Comparison of ENCODE assay signal across 8 mouse cellular contexts in the genomic region with DNA sequence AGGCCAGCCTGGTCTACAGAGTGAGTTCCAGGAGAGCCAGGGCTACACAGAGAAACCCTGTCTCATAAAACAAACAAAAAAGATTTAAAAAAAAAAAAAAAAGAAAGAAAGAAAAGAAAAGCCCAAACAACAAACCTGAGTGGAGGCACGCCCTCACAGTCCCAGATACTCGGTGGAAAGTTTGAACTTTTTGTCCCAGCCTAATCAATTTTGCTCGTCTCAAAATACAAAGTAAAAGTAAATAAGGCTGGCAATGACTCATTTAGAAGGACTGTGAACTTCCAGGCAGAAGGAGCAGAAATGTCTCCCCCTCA. TPM values are rescaled to one million over a fixed set of nuclear protein-coding genes. Genes with fewer than 3 reads are reported as not detected.
DNase-seq lines count a peak whose midpoint lies in the region; ATAC-seq lines count a peak whose summit lies in the region.

No protein-coding gene starts in this region.

- H3K4me1 ChIP-seq in kidney, embryonic 16.5 days (ENCODE audit: insufficient read depth, low read length): peaks cover 22% of the 10 kb centered on the region
- H3K4me1 ChIP-seq in embryonic facial prominence, embryonic 10.5 days: peaks cover 36% of the 10 kb centered on the region
- peaks cover 2% of the 10 kb centered on the region; the same call in 1 of the 2 replicates for H3K4me1 ChIP-seq in midbrain, embryonic 16.5 days (ENCODE audit: control insufficient read depth, insufficient read depth, low read length)

- H3K4me3 ChIP-seq in kidney, embryonic 16.5 days (ENCODE audit: low read length): peak overlapping the region; percentile 71
- peak overlapping the region; percentile 80 for H3K4me3 ChIP-seq in embryonic facial prominence, embryonic 10.5 days
- H3K4me3 ChIP-seq in midbrain, embryonic 16.5 days (ENCODE audit: low read depth, low read length): peak overlapping the region; percentile 58

- peaks cover 3% of the 10 kb centered on the region; the same call in 1 of the 2 replicates for H3K36me3 ChIP-seq in kidney, embryonic 16.5 days (ENCODE audit: insufficient read depth, low read length)
- peaks cover 51% of the 10 kb centered on the region for H3K36me3 ChIP-seq in embryonic facial prominence, embryonic 10.5 days (replicated peaks)
- peaks cover 19% of the 10 kb centered on the region for H3K36me3 ChIP-seq in midbrain, embryonic 16.5 days (ENCODE audit: control insufficient read depth, insufficient read depth, low read length)

- H3K9ac ChIP-seq in kidney, embryonic 16.5 days (replicated peaks; ENCODE audit: low read length): peak overlapping the region; percentile 83; the same call in 1 of the 2 replicates
- H3K9ac ChIP-seq in midbrain, embryonic 16.5 days (ENCODE audit: low read depth, low read length): peak overlapping the region; percentile 84; the same call in 1 of the 2 replicates

- peak overlapping the region; percentile 64 for H3K27ac ChIP-seq in kidney, embryonic 16.5 days (ENCODE audit: low read length)
- peak overlapping the region; percentile 88 for H3K27ac ChIP-seq in embryonic facial prominence, embryonic 10.5 days (replicated peaks)
- peak overlapping the region; percentile 90; the same call in 1 of the 2 replicates for H3K27ac ChIP-seq in midbrain, embryonic 16.5 days (ENCODE audit: low read length)

- 24% methylated on average over 3 of the region's 3 CpGs for WGBS in kidney, embryonic 16.5 days
- WGBS in embryonic facial prominence, embryonic 10.5 days: 58% methylated on average over 3 of the region's 3 CpGs
- 61% methylated on average over 3 of the region's 3 CpGs for WGBS in midbrain, embryonic 16.5 days

- DNase-seq in kidney, adult 9 months: no peak
- no peak for DNase-seq in embryonic facial prominence, embryonic 10.5 days (ENCODE audit: low spot score)
- peak; percentile 57 for DNase-seq in induced T-regulatory cell, adult 2 months (ENCODE audit: low read depth)
- no peak for DNase-seq in adrenal gland, adult 8-10 months
- no peak for DNase-seq in thymus, postnatal 14 days
- DNase-seq in right cerebral cortex, adult 2 months (ENCODE audit: low spot score in 2 of 2): no peak

- no peak for ATAC-seq in kidney, embryonic 16.5 days (ENCODE audit: low FRiP score, low TSS enrichment)
- ATAC-seq in midbrain, embryonic 16.5 days: no peak

- peak overlapping the region; percentile 93 for H3K4me2 ChIP-seq in kidney, embryonic 16.5 days (replicated peaks; ENCODE audit: low read depth, low read length)
- H3K4me2 ChIP-seq in midbrain, embryonic 16.5 days (ENCODE audit: low read length): peak overlapping the region; percentile 81

- no peaks in the 10 kb centered on the region for H3K27me3 ChIP-seq in kidney, embryonic 16.5 days (ENCODE audit: insufficient read depth, low read length)
- H3K27me3 ChIP-seq in embryonic facial prominence, embryonic 10.5 days (replicated peaks; ENCODE audit: low read depth, poor library complexity, severe bottlenecking): no peaks in the 10 kb centered on the region
- H3K27me3 ChIP-seq in midbrain, embryonic 16.5 days (ENCODE audit: control insufficient read depth, insufficient read depth, low read depth, low read length): no peaks in the 10 kb centered on the region

- no peaks in the 10 kb centered on the region for H3K9me3 ChIP-seq in kidney, embryonic 16.5 days (ENCODE audit: low read length)
- no peaks in the 10 kb centered on the region for H3K9me3 ChIP-seq in embryonic facial prominence, embryonic 10.5 days
- no peaks in the 10 kb centered on the region for H3K9me3 ChIP-seq in midbrain, embryonic 16.5 days (replicated peaks; ENCODE audit: control insufficient read depth, low read length, poor library complexity, severe bottlenecking)

RNA-seq across cellular contexts. Expression of a gene that starts 1.0 kb away (rescaled TPM):
- 22.0 and 22.2 TPM in 2 replicates for polyA plus RNA-seq in kidney, embryonic 16.5 days (2015; fragmentation: Nextera tagmentation; extraction: Ambion mirVana)
- polyA plus RNA-seq in embryonic facial prominence, embryonic 10.5 days (2016; fragmentation: Nextera tagmentation; extraction: Ambion mirVana): 8.3 and 10.6 TPM in 2 replicates
- 18.5 and 23.8 TPM in 2 replicates for polyA plus RNA-seq in midbrain, embryonic 16.5 days (2015; fragmentation: Nextera tagmentation; extraction: Ambion mirVana)
- 10 to 100 TPM; 50.2 to 84.6 (median 64.4) TPM for total RNA-seq in adrenal gland, adult 8-10 months (2022)

RNA-seq across cellular contexts. Expression of a gene that starts 9.4 kb away (rescaled TPM):
- polyA plus RNA-seq in kidney, embryonic 16.5 days (2015; fragmentation: Nextera tagmentation; extraction: Ambion mirVana): 19.8 and 20.6 TPM in 2 replicates
- 18.0 and 21.3 TPM in 2 replicates for polyA plus RNA-seq in embryonic facial prominence, embryonic 10.5 days (2016; fragmentation: Nextera tagmentation; extraction: Ambion mirVana)
- polyA plus RNA-seq in midbrain, embryonic 16.5 days (2015; fragmentation: Nextera tagmentation; extraction: Ambion mirVana): 90.1 and 102 TPM in 2 replicates
- 10 to 100 TPM; 15.3 to 41.5 (median 26.8) TPM for total RNA-seq in adrenal gland, adult 8-10 months (2022)

RNA-seq across cellular contexts. Expression of a gene that starts 9.5 kb away (rescaled TPM):
- 1.8 and 2.3 TPM in 2 replicates for polyA plus RNA-seq in kidney, embryonic 16.5 days (2015; fragmentation: Nextera tagmentation; extraction: Ambion mirVana)
- 0.82 and 1.1 TPM in 2 replicates for polyA plus RNA-seq in embryonic facial prominence, embryonic 10.5 days (2016; fragmentation: Nextera tagmentation; extraction: Ambion mirVana)
- polyA plus RNA-seq in midbrain, embryonic 16.5 days (2015; fragmentation: Nextera tagmentation; extraction: Ambion mirVana): 5.6 and 9.4 TPM in 2 replicates
- total RNA-seq in adrenal gland, adult 8-10 months (2022): 10 to 100 TPM in 3 of 4 experiments, 1 to 10 TPM in 1; 9.8 to 15.7 (median 13.4) TPM

RNA-seq across cellular contexts. Expression of a gene that starts 20.4 kb away (rescaled TPM):
- polyA plus RNA-seq in kidney, embryonic 16.5 days (2015; fragmentation: Nextera tagmentation; extraction: Ambion mirVana): 0.28 and 0.29 TPM in 2 replicates
- polyA plus RNA-seq in embryonic facial prominence, embryonic 10.5 days (2016; fragmentation: Nextera tagmentation; extraction: Ambion mirVana): 1.5 and 2.4 TPM in 2 replicates
- 11.8 and 11.9 TPM in 2 replicates for polyA plus RNA-seq in midbrain, embryonic 16.5 days (2015; fragmentation: Nextera tagmentation; extraction: Ambion mirVana)
- under 1 TPM; 0.06 to 0.15 (median 0.12) TPM for total RNA-seq in adrenal gland, adult 8-10 months (2022)

RNA-seq across cellular contexts. Expression of a gene that starts 20.7 kb away (rescaled TPM):
- 70.3 and 74.8 TPM in 2 replicates for polyA plus RNA-seq in kidney, embryonic 16.5 days (2015; fragmentation: Nextera tagmentation; extraction: Ambion mirVana)
- 63.3 and 67.3 TPM in 2 replicates for polyA plus RNA-seq in embryonic facial prominence, embryonic 10.5 days (2016; fragmentation: Nextera tagmentation; extraction: Ambion mirVana)
- polyA plus RNA-seq in midbrain, embryonic 16.5 days (2015; fragmentation: Nextera tagmentation; extraction: Ambion mirVana): 98.2 and 100 TPM in 2 replicates
- 10 to 100 TPM; 24.5 to 32.7 (median 28.9) TPM for total RNA-seq in adrenal gland, adult 8-10 months (2022)
